Comparison of ENCODE assay signal across 14 mouse cellular contexts in the genomic region with DNA sequence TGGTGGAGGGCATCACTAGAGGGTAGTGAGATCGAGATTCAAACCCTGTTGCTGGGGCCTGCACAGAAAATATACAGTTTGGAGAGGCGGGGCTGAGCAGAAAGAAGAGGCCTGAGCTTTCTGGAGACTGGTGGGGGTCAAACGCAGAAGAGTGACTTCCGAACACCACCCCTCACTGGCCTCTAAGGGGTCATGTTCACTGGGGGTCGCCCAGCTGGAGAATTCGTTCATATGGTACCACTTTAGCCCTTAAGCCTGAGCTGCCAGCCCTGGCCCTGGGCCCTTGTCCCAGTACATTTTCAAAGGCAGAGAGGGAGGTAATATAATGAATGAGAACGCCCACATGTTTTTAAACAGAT. TPM values are rescaled to one million over a fixed set of nuclear protein-coding genes. Genes with fewer than 3 reads are reported as not detected.
A peak's percentile ranks its signal among the peaks of the same experiment; 100 is the strongest.
DNase-seq lines count a peak whose midpoint lies in the region; ATAC-seq and TF ChIP-seq lines count a peak whose summit lies in the region.
"Had no signal": no experiment of that assay in that cellular context is flagged by ENCODE, and none has a peak within 500 bp of the region (broad histone marks: within the 10 kb centered on the region; RNA-seq: fewer than 3 reads in every experiment).

No protein-coding gene starts in this region.

- DNase-seq in heart, adult 2 months, result no peak
- no peak for DNase-seq in heart, postnatal 36 days
- DNase-seq in liver, postnatal 0 days, result no peak
- no peak for DNase-seq in thymus, postnatal 36 days
- DNase-seq in adrenal gland, adult 2 months, result no peak
- DNase-seq: lung, postnatal 10 days; spleen, adult 18-20 months had no signal

- H3K4me3 ChIP-seq in heart, adult 2 months, result no peak overlapping the region
- H3K4me3 ChIP-seq in liver, embryonic 15.5 days (replicated peaks), result no peak overlapping the region
- no peak overlapping the region for H3K4me3 ChIP-seq in liver, postnatal 0 days (ENCODE audit: low read depth, low read length)
- no peak overlapping the region for H3K4me3 ChIP-seq in embryonic facial prominence, embryonic 12.5 days
- no peak overlapping the region for H3K4me3 ChIP-seq in macrophage (ENCODE audit: inconsistent target)

- H3K9ac ChIP-seq in heart, adult 2 months (ENCODE audit: low read depth, low read length), result no peak overlapping the region
- H3K9ac ChIP-seq in liver, embryonic 15.5 days, result no peak overlapping the region
- no peak overlapping the region for H3K9ac ChIP-seq in liver, postnatal 0 days (replicated peaks)
- H3K9ac ChIP-seq in embryonic facial prominence, embryonic 12.5 days, result no peak overlapping the region

- H3K4me1 ChIP-seq in heart, adult 2 months (ENCODE audit: control insufficient read depth, insufficient read depth, low read length), result peaks cover 10% of the 10 kb centered on the region
- H3K4me1 ChIP-seq in liver, embryonic 15.5 days (replicated peaks), result peaks cover 65% of the 10 kb centered on the region
- peaks cover 35% of the 10 kb centered on the region for H3K4me1 ChIP-seq in liver, postnatal 0 days (ENCODE audit: insufficient read depth)
- H3K4me1 ChIP-seq in embryonic facial prominence, embryonic 12.5 days, result peaks cover 19% of the 10 kb centered on the region

- H3K27ac ChIP-seq in heart, adult 2 months, result peak overlapping the region; percentile 64
- peak overlapping the region; percentile 83 for H3K27ac ChIP-seq in liver, embryonic 15.5 days (replicated peaks)
- no peak overlapping the region for H3K27ac ChIP-seq in liver, postnatal 0 days (ENCODE audit: low read depth)
- peak overlapping the region; percentile 84; the same call in 1 of the 2 replicates for H3K27ac ChIP-seq in embryonic facial prominence, embryonic 12.5 days
- peak overlapping the region; percentile 83 for H3K27ac ChIP-seq in macrophage

- no peak for ATAC-seq in liver, embryonic 15.5 days (ENCODE audit: insufficient read depth)
- ATAC-seq in liver, postnatal 0 days, result no peak
- no peak for ATAC-seq in embryonic facial prominence, embryonic 12.5 days (ENCODE audit: insufficient number of reproducible peaks, insufficient read depth, low FRiP score, low TSS enrichment)
- ATAC-seq: inflammation-experienced regulatory T-cells, adult 6 months had no signal

- H3K36me3 ChIP-seq in heart, adult 2 months (ENCODE audit: control insufficient read depth, insufficient read depth, low read length), result no peaks in the 10 kb centered on the region
- H3K36me3 ChIP-seq in liver, embryonic 15.5 days (replicated peaks), result no peaks in the 10 kb centered on the region
- H3K36me3 ChIP-seq in liver, postnatal 0 days (replicated peaks; ENCODE audit: insufficient read depth, low read length), result no peaks in the 10 kb centered on the region
- no peaks in the 10 kb centered on the region for H3K36me3 ChIP-seq in embryonic facial prominence, embryonic 12.5 days
- H3K36me3 ChIP-seq in macrophage (ENCODE audit: inconsistent target), result no peaks in the 10 kb centered on the region
- H3K36me3 ChIP-seq: forebrain, embryonic 12.5 days; neural tube, embryonic 13.5 days had no signal

- no peak overlapping the region for H3K4me2 ChIP-seq in liver, embryonic 15.5 days
- H3K4me2 ChIP-seq in liver, postnatal 0 days (ENCODE audit: low read depth, low read length), result no peak overlapping the region
- no peak overlapping the region for H3K4me2 ChIP-seq in embryonic facial prominence, embryonic 12.5 days (replicated peaks)

- no peak for TF ChIP-seq CTCF in heart, adult 2 months (IDR thresholded peaks at IDR 0.05)
- no peak for TF ChIP-seq CTCF in liver, postnatal 0 days (IDR thresholded peaks at IDR 0.05; ENCODE audit: low read depth)

- intact Hi-C loops in heart, adult 2 months (cut with DNase I), result loop anchor here (1.0 kb wide), 1 partner anchor 54 kb away; the partner anchor contains the start of gene Uqcrc1
- intact Hi-C loops in heart, postnatal 36 days (cut with DNase I), result no loop called here

- no peak for TF ChIP-seq EP300 in heart, adult 2 months (IDR thresholded peaks at IDR 0.05; ENCODE audit: insufficient read depth, low read depth, low read length)
- no peak for TF ChIP-seq EP300 in liver, postnatal 0 days (IDR thresholded peaks at IDR 0.05; ENCODE audit: low read depth)

- TF ChIP-seq POLR2A in heart, adult 2 months (IDR thresholded peaks at IDR 0.05; ENCODE audit: insufficient read depth, low read depth, low read length), result no peak

- H3K9me3 ChIP-seq in liver, embryonic 15.5 days (replicated peaks), result no peaks in the 10 kb centered on the region
- H3K9me3 ChIP-seq in liver, postnatal 0 days (ENCODE audit: low read length), result no peaks in the 10 kb centered on the region
- H3K9me3 ChIP-seq in embryonic facial prominence, embryonic 12.5 days, result no peaks in the 10 kb centered on the region
- H3K9me3 ChIP-seq: forebrain, embryonic 12.5 days; G1E; neural tube, embryonic 13.5 days had no signal

- H3K27me3 ChIP-seq in heart, adult 2 months (ENCODE audit: control insufficient read depth, insufficient read depth, low read length), result no peaks in the 10 kb centered on the region
- H3K27me3 ChIP-seq in liver, embryonic 15.5 days, result no peaks in the 10 kb centered on the region
- no peaks in the 10 kb centered on the region for H3K27me3 ChIP-seq in liver, postnatal 0 days (ENCODE audit: insufficient read depth, low read length)
- no peaks in the 10 kb centered on the region for H3K27me3 ChIP-seq in embryonic facial prominence, embryonic 12.5 days
- H3K27me3 ChIP-seq: forebrain, embryonic 12.5 days; neural tube, embryonic 13.5 days had no signal

- H3K79me2 ChIP-seq in heart, adult 2 months (replicated peaks; ENCODE audit: control insufficient read depth, insufficient read depth, low read length), result no peaks in the 10 kb centered on the region
- H3K79me2 ChIP-seq in macrophage (ENCODE audit: inconsistent target), result peaks cover 36% of the 10 kb centered on the region

- 72% methylated on average over 7 of the region's 7 CpGs for WGBS in heart, adult 2 months
- WGBS in liver, embryonic 15.5 days (ENCODE audit: insufficient replicate concordance), result 67% methylated on average over 7 of the region's 7 CpGs
- 72% methylated on average over 7 of the region's 7 CpGs for WGBS in liver, postnatal 0 days (ENCODE audit: insufficient replicate concordance)
- WGBS in embryonic facial prominence, embryonic 12.5 days, result 32% methylated on average over 7 of the region's 7 CpGs
- WGBS in macrophage (ENCODE audit: missing documents), result 83% methylated on average over 6 of the region's 7 CpGs

RNA-seq across cellular contexts. Expression of gene Pfkfb4, which starts 1.1 kb away (rescaled TPM):
- total RNA-seq in heart, adult 2 months (2021), result 1 to 10 TPM; 1.3 to 1.9 TPM
- 7.3 and 7.4 TPM in 2 replicates for polyA plus RNA-seq in heart, adult 2 months (2012; rRNA removed)
- 1 to 10 TPM; 2.3 to 2.4 TPM for total RNA-seq in heart, postnatal 36 days (2021)
- polyA plus RNA-seq in liver, embryonic 15.5 days (2015; fragmentation: Nextera tagmentation; extraction: Ambion mirVana), result 3.9 and 4.5 TPM in 2 replicates
- 3.1 and 3.8 TPM in 2 replicates for polyA plus RNA-seq in liver, postnatal 0 days (2015; fragmentation: Nextera tagmentation; extraction: Ambion mirVana)
- 14.4 and 16.5 TPM in 2 replicates for polyA plus RNA-seq in embryonic facial prominence, embryonic 12.5 days (2016; fragmentation: Nextera tagmentation; extraction: Ambion mirVana)
- 100 to 1,000 TPM in 9 of 26 experiments, 10 to 100 TPM in 17; 14.3 to 122 (median 67.8) TPM for total RNA-seq in macrophage (2018; cell fraction: chromatin; rRNA removed)
- total RNA-seq in macrophage (2018; cell fraction: cytosol; rRNA removed), result 10 to 100 TPM in 25 of 26 experiments, 1 to 10 TPM in 1; 8.1 to 32.4 (median 22.6) TPM
- total RNA-seq in macrophage (2018; cell fraction: nucleus; rRNA removed), result 10 to 100 TPM; 10.2 to 71.3 (median 41.0) TPM
- 23.2 to 27.5 TPM (median 24.0 TPM) in 3 replicates for polyA plus RNA-seq in macrophage (2018)
- total RNA-seq in adrenal gland, adult 2 months (2021), result 1 to 10 TPM; 5.5 to 8.7 TPM
- 10.6 and 14.1 TPM in 2 replicates for polyA plus RNA-seq in adrenal gland, adult 2 months (2012; rRNA removed)

RNA-seq across cellular contexts. Expression of gene Ucn2, which starts 4.6 kb away (rescaled TPM):
- total RNA-seq in heart, adult 2 months (2021), result not detected
- polyA plus RNA-seq in heart, adult 2 months (2012; rRNA removed), result 0.20 TPM in 1 of 2 replicates, not detected in the other
- not detected for total RNA-seq in heart, postnatal 36 days (2021)
- polyA plus RNA-seq in liver, embryonic 15.5 days (2015; fragmentation: Nextera tagmentation; extraction: Ambion mirVana), result 0.07 TPM in 1 of 2 replicates, not detected in the other
- not detected in 2 replicates for polyA plus RNA-seq in liver, postnatal 0 days (2015; fragmentation: Nextera tagmentation; extraction: Ambion mirVana)
- polyA plus RNA-seq in embryonic facial prominence, embryonic 12.5 days (2016; fragmentation: Nextera tagmentation; extraction: Ambion mirVana), result 0.27 and 0.32 TPM in 2 replicates
- under 1 TPM in 1 of 26 experiments, not detected in 25; 0.55 TPM for total RNA-seq in macrophage (2018; cell fraction: chromatin; rRNA removed)
- total RNA-seq in macrophage (2018; cell fraction: cytosol; rRNA removed), result not detected
- total RNA-seq in macrophage (2018; cell fraction: nucleus; rRNA removed), result under 1 TPM in 1 of 26 experiments, not detected in 25; 0.52 TPM
- polyA plus RNA-seq in macrophage (2018), result not detected in 3 replicates
- under 1 TPM in 1 of 2 experiments, not detected in 1; 0.58 TPM for total RNA-seq in adrenal gland, adult 2 months (2021)
- 0.47 and 0.50 TPM in 2 replicates for polyA plus RNA-seq in adrenal gland, adult 2 months (2012; rRNA removed)
- polyA plus RNA-seq: forebrain, embryonic 12.5 days; G1E; inflammation-experienced regulatory T-cells, adult 6 months; neural tube, embryonic 13.5 days had no signal

RNA-seq across cellular contexts. Expression of gene Col7a1, which starts 37.1 kb away (rescaled TPM):
- under 1 TPM; 0.30 to 0.47 TPM for total RNA-seq in heart, adult 2 months (2021)
- polyA plus RNA-seq in heart, adult 2 months (2012; rRNA removed), result 0.57 and 1.1 TPM in 2 replicates
- under 1 TPM; 0.31 to 0.81 TPM for total RNA-seq in heart, postnatal 36 days (2021)
- 0.33 and 0.60 TPM in 2 replicates for polyA plus RNA-seq in liver, embryonic 15.5 days (2015; fragmentation: Nextera tagmentation; extraction: Ambion mirVana)
- 0.05 and 0.13 TPM in 2 replicates for polyA plus RNA-seq in liver, postnatal 0 days (2015; fragmentation: Nextera tagmentation; extraction: Ambion mirVana)
- 7.7 and 10.9 TPM in 2 replicates for polyA plus RNA-seq in embryonic facial prominence, embryonic 12.5 days (2016; fragmentation: Nextera tagmentation; extraction: Ambion mirVana)
- total RNA-seq in macrophage (2018; cell fraction: chromatin; rRNA removed), result 10 to 100 TPM in 3 of 26 experiments, 1 to 10 TPM in 23; 2.1 to 15.7 (median 4.8) TPM
- under 1 TPM in 22 of 26 experiments, not detected in 4; under 0.01 to 0.51 (median 0.15) TPM for total RNA-seq in macrophage (2018; cell fraction: cytosol; rRNA removed)
- 1 to 10 TPM in 13 of 26 experiments, under 1 TPM in 13; 0.10 to 2.9 (median 1.0) TPM for total RNA-seq in macrophage (2018; cell fraction: nucleus; rRNA removed)
- polyA plus RNA-seq in macrophage (2018), result 0.11 to 0.42 TPM (median 0.14 TPM) in 3 replicates
- total RNA-seq in adrenal gland, adult 2 months (2021), result 1 to 10 TPM; 3.1 to 3.3 TPM
- polyA plus RNA-seq in adrenal gland, adult 2 months (2012; rRNA removed), result 4.6 and 6.6 TPM in 2 replicates

RNA-seq across cellular contexts. Expression of gene Shisa5, which starts 47.9 kb away (rescaled TPM):
- total RNA-seq in heart, adult 2 months (2021), result 10 to 100 TPM; 40.3 to 43.2 TPM
- 170 and 218 TPM in 2 replicates for polyA plus RNA-seq in heart, adult 2 months (2012; rRNA removed)
- total RNA-seq in heart, postnatal 36 days (2021), result 10 to 100 TPM; 36.1 to 51.4 TPM
- 23.1 and 23.6 TPM in 2 replicates for polyA plus RNA-seq in liver, embryonic 15.5 days (2015; fragmentation: Nextera tagmentation; extraction: Ambion mirVana)
- 34.1 and 35.0 TPM in 2 replicates for polyA plus RNA-seq in liver, postnatal 0 days (2015; fragmentation: Nextera tagmentation; extraction: Ambion mirVana)
- polyA plus RNA-seq in embryonic facial prominence, embryonic 12.5 days (2016; fragmentation: Nextera tagmentation; extraction: Ambion mirVana), result 58.6 and 60.4 TPM in 2 replicates
- 100 to 1,000 TPM in 11 of 26 experiments, 10 to 100 TPM in 15; 37.8 to 248 (median 84.3) TPM for total RNA-seq in macrophage (2018; cell fraction: chromatin; rRNA removed)
- 100 to 1,000 TPM; 280 to 394 (median 346) TPM for total RNA-seq in macrophage (2018; cell fraction: cytosol; rRNA removed)
- total RNA-seq in macrophage (2018; cell fraction: nucleus; rRNA removed), result 100 to 1,000 TPM; 148 to 355 (median 263) TPM
- polyA plus RNA-seq in macrophage (2018), result 392 to 901 TPM (median 421 TPM) in 3 replicates
- total RNA-seq in adrenal gland, adult 2 months (2021), result 100 to 1,000 TPM; 143 to 167 TPM
- polyA plus RNA-seq in adrenal gland, adult 2 months (2012; rRNA removed), result 586 and 732 TPM in 2 replicates

RNA-seq across cellular contexts. Expression of gene Uqcrc1, which starts 54.0 kb away (rescaled TPM):
- total RNA-seq in heart, adult 2 months (2021), result 1,000 to 10,000 TPM; 2,061 to 2,422 TPM
- 2,481 and 2,989 TPM in 2 replicates for polyA plus RNA-seq in heart, adult 2 months (2012; rRNA removed)
- total RNA-seq in heart, postnatal 36 days (2021), result 1,000 to 10,000 TPM; 2,339 to 2,528 TPM
- polyA plus RNA-seq in liver, embryonic 15.5 days (2015; fragmentation: Nextera tagmentation; extraction: Ambion mirVana), result 316 and 353 TPM in 2 replicates
- polyA plus RNA-seq in liver, postnatal 0 days (2015; fragmentation: Nextera tagmentation; extraction: Ambion mirVana), result 333 and 345 TPM in 2 replicates
- 426 and 449 TPM in 2 replicates for polyA plus RNA-seq in embryonic facial prominence, embryonic 12.5 days (2016; fragmentation: Nextera tagmentation; extraction: Ambion mirVana)
- total RNA-seq in macrophage (2018; cell fraction: chromatin; rRNA removed), result 100 to 1,000 TPM in 9 of 26 experiments, 10 to 100 TPM in 17; 24.2 to 131 (median 88.6) TPM
- total RNA-seq in macrophage (2018; cell fraction: cytosol; rRNA removed), result 100 to 1,000 TPM in 18 of 26 experiments, 10 to 100 TPM in 8; 81.9 to 123 (median 107) TPM
- total RNA-seq in macrophage (2018; cell fraction: nucleus; rRNA removed), result 10 to 100 TPM; 31.5 to 92.8 (median 71.7) TPM
- polyA plus RNA-seq in macrophage (2018), result 93.6 to 149 TPM (median 105 TPM) in 3 replicates
- total RNA-seq in adrenal gland, adult 2 months (2021), result 100 to 1,000 TPM; 546 to 765 TPM
- 797 and 881 TPM in 2 replicates for polyA plus RNA-seq in adrenal gland, adult 2 months (2012; rRNA removed)
